Mouse (Mus musculus) forebrain, embryonic 15.5 days (tissue): Measurements from ENCODE around the gene Sco2. TPM values are rescaled to one million over a fixed set of nuclear protein-coding genes. Genes with fewer than 3 reads are reported as not detected.

Source experiments
- polyA plus RNA-seq: library from polyadenylated mRNA; unstranded; fragments of >200 nt; fragmentation: Nextera tagmentation; extraction: Ambion mirVana; gene quantifications from 2 replicates; pipeline ENCODE4 v1.2.1, GENCODE M21; 2015

Sco2 gene
- polyA plus RNA-seq, 1 experiment from 2014 or later, result 10.2 TPM

Other genes with a start within 250 kb of the Sco2 start
- 31.5 and 38.6 TPM in 2 replicates for gene Hdac10, start 245.1 kb downstream of the Sco2 start, polyA plus RNA-seq
- 5.5 and 5.8 TPM in 2 replicates for gene Mapk12, start 233.1 kb downstream of the Sco2 start, polyA plus RNA-seq
- 42.8 and 42.9 TPM in 2 replicates for gene Mapk11, start 224.2 kb downstream of the Sco2 start, polyA plus RNA-seq
- 113 and 118 TPM in 2 replicates for gene Plxnb2, start 193.1 kb downstream of the Sco2 start, polyA plus RNA-seq
- 58.5 and 62.2 TPM in 2 replicates for gene Dennd6b, start 177.3 kb downstream of the Sco2 start, polyA plus RNA-seq
- gene Ppp6r2, start 162.3 kb downstream of the Sco2 start, polyA plus RNA-seq, result 79.8 and 83.6 TPM in 2 replicates
- gene Sbf1, start 58.5 kb downstream of the Sco2 start, polyA plus RNA-seq, result 79.0 and 83.4 TPM in 2 replicates
- not detected in 2 replicates for gene Adm2, start 51.1 kb downstream of the Sco2 start, polyA plus RNA-seq
- not detected in 2 replicates for gene Miox, start 39.4 kb downstream of the Sco2 start, polyA plus RNA-seq
- 31.6 and 33.0 TPM in 2 replicates for gene Lmf2, start 18.2 kb downstream of the Sco2 start, polyA plus RNA-seq
- gene Ncaph2, start 18.1 kb downstream of the Sco2 start, polyA plus RNA-seq, result 127 and 149 TPM in 2 replicates
- 1.8 and 2.4 TPM in 2 replicates for gene Tymp, start 3.2 kb upstream of the Sco2 start, polyA plus RNA-seq
- 1.8 and 4.0 TPM in 2 replicates for gene Odf3b, start 5.4 kb upstream of the Sco2 start, polyA plus RNA-seq
- not detected in 2 replicates for gene Klhdc7b, start 11.1 kb upstream of the Sco2 start, polyA plus RNA-seq
- not detected in 2 replicates for gene Syce3, start 36.7 kb upstream of the Sco2 start, polyA plus RNA-seq
- gene Cpt1b, start 52.0 kb upstream of the Sco2 start, polyA plus RNA-seq, result 0.52 and 0.95 TPM in 2 replicates
- gene C730034F03Rik, start 55.7 kb upstream of the Sco2 start, polyA plus RNA-seq, result 5.5 and 6.4 TPM in 2 replicates
- gene Gm44502, start 55.9 kb upstream of the Sco2 start, polyA plus RNA-seq, result 0.29 TPM in 1 of 2 replicates, not detected in the other
- gene Chkb, start 56.1 kb upstream of the Sco2 start, polyA plus RNA-seq, result 70.5 and 75.8 TPM in 2 replicates
- 65.0 and 68.2 TPM in 2 replicates for gene Mapk8ip2, start 80.1 kb upstream of the Sco2 start, polyA plus RNA-seq
- 23.6 and 23.8 TPM in 2 replicates for gene Arsa, start 103.6 kb upstream of the Sco2 start, polyA plus RNA-seq
- gene Shank3, start 125.8 kb upstream of the Sco2 start, polyA plus RNA-seq, result 10.7 and 13.0 TPM in 2 replicates
- gene Acr, start 194.5 kb upstream of the Sco2 start, polyA plus RNA-seq, result 1.6 and 1.7 TPM in 2 replicates
- 55.7 and 55.9 TPM in 2 replicates for gene Rabl2, start 218.1 kb upstream of the Sco2 start, polyA plus RNA-seq